Mouse (Mus musculus) erythroblast, embryonic 14.5 days (primary cell): ENCODE results near the gene Sapcd1. TPM values are rescaled to one million over a fixed set of nuclear protein-coding genes. Genes with fewer than 3 reads are reported as not detected.
"Not testable (repeated sequence)": the region's sequence is repeated elsewhere in the genome, so short reads cannot be mapped to it uniquely, and the experiment has no call there.

ENCODE experiments used
- H3K27me3 ChIP-seq: 2 replicates; pipeline ENCODE4 v1.6.1; 2012; ENCODE audit warnings: inconsistent platforms; ENCODE audit not compliant: control insufficient read depth
- H3K36me3 ChIP-seq: 2 replicates; pipeline ENCODE4 v1.6.1; 2012; ENCODE audit warnings: mild to moderate bottlenecking, inconsistent platforms; ENCODE audit not compliant: control insufficient read depth
- H3K4me1 ChIP-seq: 2 replicates; pipeline ENCODE4 v1.6.1; 2012; ENCODE audit warnings: inconsistent platforms; ENCODE audit not compliant: control insufficient read depth
- H3K4me3 ChIP-seq: replicated peaks from 2 replicates; pipeline ENCODE3; 2012; ENCODE audit warnings: moderate library complexity, mild to moderate bottlenecking, inconsistent platforms
- H3K9me3 ChIP-seq: 2 replicates; pipeline ENCODE4 v1.6.1; 2012; ENCODE audit warnings: low read length, inconsistent platforms, mixed read lengths; ENCODE audit not compliant: control insufficient read depth
- GATA1 ChIP-seq: IDR thresholded peaks from 2 replicates; pipeline ENCODE4 v1.6.1; 2012; ENCODE audit warnings: low read length, inconsistent platforms, mixed read lengths
- TAL1 ChIP-seq: IDR thresholded peaks from 3 replicates; pipeline ENCODE4 v1.6.1; 2012; ENCODE audit warnings: low read length, inconsistent platforms, mixed read lengths
- polyA plus RNA-seq: library from polyadenylated mRNA; stranded (reverse); fragments of >175 nt; gene quantifications from 2 replicates; pipeline ENCODE4 v1.2.3, GENCODE M21; 2012

The Sapcd1 gene
- polyA plus RNA-seq, 1 experiment = 0.87 TPM

DNA sequence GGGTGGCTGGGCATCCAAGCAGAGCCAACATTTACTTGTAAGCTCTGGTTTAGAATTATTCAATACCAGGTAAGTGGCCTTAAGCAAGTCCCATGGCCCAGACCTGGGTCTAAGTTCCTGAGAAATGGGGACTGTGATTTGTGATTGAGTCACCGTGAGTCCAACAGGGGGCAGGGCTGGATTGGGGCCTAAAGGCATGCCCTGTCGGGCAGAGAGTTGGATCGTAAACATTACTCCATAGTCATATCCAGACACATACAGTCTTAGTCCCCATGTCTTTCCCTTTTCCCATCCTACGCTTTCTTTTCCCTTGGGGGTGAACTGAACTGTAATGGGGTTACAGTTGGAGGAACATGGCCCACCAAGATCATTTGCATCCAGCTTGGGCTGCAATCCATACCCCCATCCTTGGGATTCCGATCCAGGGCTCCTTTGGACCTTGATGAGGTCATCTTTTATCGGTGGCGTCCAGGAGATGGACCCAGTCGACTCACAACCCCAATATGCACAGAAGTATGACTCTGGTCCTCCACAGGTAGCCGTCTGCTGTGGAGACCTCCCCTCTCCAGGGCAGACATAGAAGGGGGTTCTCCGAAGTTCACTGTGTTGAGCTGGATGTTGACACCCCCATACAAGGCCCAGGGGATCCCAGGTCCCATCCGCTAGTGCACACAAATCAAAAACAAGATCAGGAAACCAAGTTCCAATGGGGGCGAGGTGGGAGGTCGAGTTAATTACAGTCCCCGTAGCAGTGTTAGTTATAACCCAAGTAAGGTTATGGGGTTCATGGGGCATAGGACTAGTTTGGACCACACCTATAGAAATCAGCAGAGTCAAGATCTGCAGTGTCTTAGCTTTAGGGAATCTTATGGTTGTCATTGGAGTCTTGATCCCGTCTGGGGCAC, 29.0 kb downstream of the Sapcd1 start:
- peak overlapping the region; percentile 77 for H3K4me3 ChIP-seq
- H3K36me3 ChIP-seq = peaks cover 55% of the 10 kb centered on the region
- no peaks in the 10 kb centered on the region for H3K9me3 ChIP-seq
- peaks cover 69% of the 10 kb centered on the region for H3K4me1 ChIP-seq
- TF ChIP-seq TAL1 (no peak), GATA1 (no peak)
- no peaks in the 10 kb centered on the region for H3K27me3 ChIP-seq

- peak overlapping the region; percentile 77 for H3K4me3 ChIP-seq
- H3K27me3 ChIP-seq = no peaks in the 10 kb centered on the region
- H3K9me3 ChIP-seq = no peaks in the 10 kb centered on the region
- TF ChIP-seq TAL1 (no peak), GATA1 (no peak)
- peaks cover 54% of the 10 kb centered on the region for H3K4me1 ChIP-seq
- peaks cover 57% of the 10 kb centered on the region for H3K36me3 ChIP-seq
Observed at GRCm38 (mm10) chr17:34997142-34997483, 30.7 kb downstream of the Sapcd1 start.

DNA sequence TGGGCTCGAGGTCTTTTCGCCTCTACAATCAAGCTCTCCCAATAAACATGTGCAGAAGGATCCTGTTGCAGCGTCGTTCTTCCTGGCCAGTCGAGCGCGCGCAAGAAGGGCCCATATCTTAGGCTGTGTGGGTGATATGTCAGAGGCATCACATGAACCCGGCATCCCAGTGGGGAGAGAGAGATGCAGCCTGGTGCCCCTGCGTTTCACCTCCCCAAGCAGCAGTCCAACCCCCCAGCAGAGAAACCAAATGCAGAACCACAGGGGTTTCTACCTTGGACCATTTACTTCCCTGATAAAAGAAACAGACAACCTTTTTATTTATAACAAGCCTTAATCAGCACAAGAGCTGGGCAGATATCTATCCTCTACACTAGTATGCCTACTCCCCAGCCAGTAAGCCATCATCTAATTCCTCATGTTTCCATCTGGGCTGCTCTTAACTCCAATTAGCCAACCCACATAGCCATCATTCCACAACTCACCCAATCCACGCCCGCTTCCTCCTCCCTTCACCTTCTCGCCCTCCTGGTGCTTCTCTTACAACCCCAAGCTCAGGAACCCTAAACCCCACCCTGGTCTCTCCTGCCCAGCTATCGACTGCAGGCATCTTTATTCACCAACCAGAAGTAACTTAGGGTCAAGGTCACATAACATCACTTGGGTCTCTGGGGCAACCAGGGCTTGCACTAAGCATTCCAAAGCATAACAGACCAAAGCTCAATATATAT, 31.2 kb downstream of the Sapcd1 start:
- Histone ChIP-seq H3K27me3 (no peaks in the 10 kb centered on the region), H3K9me3 (no peaks in the 10 kb centered on the region), H3K36me3 (peaks cover 62% of the 10 kb centered on the region), H3K4me3 (peak overlapping the region; percentile 77), H3K4me1 (peaks cover 48% of the 10 kb centered on the region)
- no peak for TF ChIP-seq GATA1
- no peak for TF ChIP-seq TAL1

GRCm38 (mm10) chr17:34995927-34996326, 31.9 kb downstream of the Sapcd1 start:
- Histone ChIP-seq H3K4me1 (peaks cover 43% of the 10 kb centered on the region), H3K36me3 (peaks cover 69% of the 10 kb centered on the region)
- not testable (repeated sequence) for H3K4me3 ChIP-seq, H3K27me3 ChIP-seq, H3K9me3 ChIP-seq

GRCm38 (mm10) chr17:34995192-34995591, 32.6 kb downstream of the Sapcd1 start:
- H3K27me3 ChIP-seq, H3K4me3 ChIP-seq, H3K9me3 ChIP-seq: not testable (repeated sequence)
- Histone ChIP-seq H3K4me1 (peaks cover 43% of the 10 kb centered on the region), H3K36me3 (peaks cover 75% of the 10 kb centered on the region)

GRCm38 (mm10) chr17:34994751-34995150, 33.1 kb downstream of the Sapcd1 start:
- peaks cover 77% of the 10 kb centered on the region for H3K36me3 ChIP-seq
- no peaks in the 10 kb centered on the region for H3K27me3 ChIP-seq
- H3K4me3 ChIP-seq = no peak overlapping the region
- H3K9me3 ChIP-seq = no peaks in the 10 kb centered on the region
- TF ChIP-seq TAL1 (no peak), GATA1 (no peak)
- peaks cover 40% of the 10 kb centered on the region for H3K4me1 ChIP-seq

DNA sequence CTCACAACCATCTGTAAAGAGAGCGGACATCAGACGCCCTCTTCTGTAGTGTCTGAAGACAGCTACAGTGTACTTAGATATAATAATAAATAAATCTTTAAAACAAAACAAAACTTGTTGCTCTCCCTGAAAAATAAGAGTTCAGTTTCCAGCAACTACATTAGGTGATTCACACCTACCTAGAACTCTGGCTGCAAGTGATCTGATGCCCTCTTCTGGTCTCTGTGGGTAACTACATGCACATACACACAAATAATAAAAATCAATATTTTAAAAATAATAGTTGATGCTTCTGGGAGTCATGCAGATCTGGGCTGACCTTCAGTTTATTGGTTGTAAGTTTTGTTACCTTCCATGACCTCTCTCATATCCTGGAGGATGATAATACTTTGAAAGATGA, 43.6 kb downstream of the Sapcd1 start:
- no peaks in the 10 kb centered on the region for H3K27me3 ChIP-seq
- H3K4me3 ChIP-seq = no peak overlapping the region
- H3K9me3 ChIP-seq = no peaks in the 10 kb centered on the region
- TF ChIP-seq GATA1 = no peak
- TF ChIP-seq TAL1 = no peak
- peaks cover 34% of the 10 kb centered on the region for H3K4me1 ChIP-seq
- peaks cover 51% of the 10 kb centered on the region for H3K36me3 ChIP-seq

DNA sequence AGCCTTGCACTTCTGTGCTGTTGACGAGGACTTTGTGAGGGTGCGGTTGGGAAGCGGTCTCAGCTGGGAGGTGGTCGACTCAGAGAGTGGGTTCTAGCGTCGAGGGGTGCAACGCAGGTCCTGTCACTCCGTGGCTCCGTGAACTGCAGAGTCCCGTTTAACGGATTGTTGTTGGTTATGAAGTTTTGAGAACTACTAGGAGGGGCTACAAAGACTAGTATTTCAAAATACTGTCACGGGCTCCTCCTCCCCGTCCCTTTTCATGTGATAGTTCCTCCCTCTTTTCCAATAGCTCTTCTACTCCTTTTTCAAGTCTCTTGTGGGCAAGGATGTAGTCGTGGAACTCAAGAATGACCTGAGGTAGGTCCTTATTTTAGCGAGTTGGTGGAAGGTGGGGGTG, 45.5 kb downstream of the Sapcd1 start:
- H3K27me3 ChIP-seq = no peaks in the 10 kb centered on the region
- peak overlapping the region; percentile 98 for H3K4me3 ChIP-seq
- peaks cover 37% of the 10 kb centered on the region for H3K36me3 ChIP-seq
- peaks cover 3% of the 10 kb centered on the region; the same call in 1 of the 2 replicates for H3K9me3 ChIP-seq
- peaks cover 34% of the 10 kb centered on the region for H3K4me1 ChIP-seq
- TF ChIP-seq GATA1 (no peak), TAL1 (no peak)

DNA sequence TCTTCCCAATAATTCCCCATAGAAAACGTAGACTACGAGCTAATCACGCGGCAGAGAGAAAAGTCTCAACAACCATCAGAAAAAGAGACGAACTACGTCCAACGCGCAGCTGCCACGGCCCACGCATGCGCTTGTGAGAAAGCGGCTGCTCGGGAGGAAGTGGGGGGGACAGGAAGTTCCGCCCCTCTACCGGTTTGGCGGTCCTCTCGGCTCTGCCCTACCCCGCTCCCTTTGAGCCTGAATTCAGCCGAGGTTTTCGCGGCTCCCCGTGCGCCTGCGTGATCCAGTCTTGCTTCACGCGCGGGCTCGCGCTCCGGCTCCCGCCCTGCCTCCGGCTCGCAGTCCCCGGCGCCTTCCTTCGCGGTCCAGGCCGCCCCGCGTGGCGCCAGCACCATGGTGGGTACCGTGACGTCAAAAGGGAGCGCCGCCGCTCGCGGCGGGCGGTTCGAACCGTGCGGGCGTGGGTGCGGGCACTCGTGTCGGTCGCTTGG, 46.1 kb downstream of the Sapcd1 start, which contains the start of gene Lsm2:
TSS of gene Lsm2 (plus strand) at position 173 of the 491 bp plus-strand sequence.
- peak within 1 kb of the TSS; percentile 98 for H3K4me3 ChIP-seq
- H3K36me3 ChIP-seq = peaks cover 33% of the 10 kb centered on the region
- no peaks in the 10 kb centered on the region for H3K27me3 ChIP-seq
- peaks cover 34% of the 10 kb centered on the region for H3K4me1 ChIP-seq
- H3K9me3 ChIP-seq = peaks cover 4% of the 10 kb centered on the region; the same call in 1 of the 2 replicates
- TF ChIP-seq TAL1 (no peak), GATA1 (no peak)
